Mouse (Mus musculus) retina, embryonic 14.5 days (tissue): Measurements from ENCODE around the gene Aldh3b2.

ENCODE experiments used
- DNase-seq: peaks from one replicate; pipeline ENCODE4 v3.0.0-alpha.2; 2015; ENCODE audit warnings: low spot score

Aldh3b2 gene

GRCm38 (mm10) chr19:4013066-4013465, 40.9 kb downstream of the Aldh3b2 start:
- no peak for DNase-seq

DNA sequence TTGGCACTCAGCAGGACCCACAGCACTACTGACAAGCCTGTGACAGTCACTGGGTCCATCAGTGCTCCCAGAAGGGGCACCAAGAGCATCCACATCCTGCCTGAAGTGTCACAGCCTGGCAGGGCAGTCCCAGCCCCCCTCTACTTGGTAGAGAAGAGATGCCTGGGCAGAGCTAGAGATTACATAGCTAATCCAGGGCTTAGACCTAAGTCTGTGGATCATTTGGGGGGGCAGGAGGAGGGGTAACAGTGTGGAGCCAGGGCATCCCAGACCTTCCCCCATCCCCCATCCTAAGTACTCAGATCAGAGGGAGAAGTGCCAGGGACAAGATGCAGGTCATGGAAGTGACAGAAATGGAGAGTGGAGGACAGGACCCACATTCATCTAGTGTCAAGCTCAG, 42.7 kb downstream of the Aldh3b2 start:
- no peak for DNase-seq

- DNase-seq: no peak
Measured at GRCm38 (mm10) chr19:4015635-4016034, 43.5 kb downstream of the Aldh3b2 start.

DNA sequence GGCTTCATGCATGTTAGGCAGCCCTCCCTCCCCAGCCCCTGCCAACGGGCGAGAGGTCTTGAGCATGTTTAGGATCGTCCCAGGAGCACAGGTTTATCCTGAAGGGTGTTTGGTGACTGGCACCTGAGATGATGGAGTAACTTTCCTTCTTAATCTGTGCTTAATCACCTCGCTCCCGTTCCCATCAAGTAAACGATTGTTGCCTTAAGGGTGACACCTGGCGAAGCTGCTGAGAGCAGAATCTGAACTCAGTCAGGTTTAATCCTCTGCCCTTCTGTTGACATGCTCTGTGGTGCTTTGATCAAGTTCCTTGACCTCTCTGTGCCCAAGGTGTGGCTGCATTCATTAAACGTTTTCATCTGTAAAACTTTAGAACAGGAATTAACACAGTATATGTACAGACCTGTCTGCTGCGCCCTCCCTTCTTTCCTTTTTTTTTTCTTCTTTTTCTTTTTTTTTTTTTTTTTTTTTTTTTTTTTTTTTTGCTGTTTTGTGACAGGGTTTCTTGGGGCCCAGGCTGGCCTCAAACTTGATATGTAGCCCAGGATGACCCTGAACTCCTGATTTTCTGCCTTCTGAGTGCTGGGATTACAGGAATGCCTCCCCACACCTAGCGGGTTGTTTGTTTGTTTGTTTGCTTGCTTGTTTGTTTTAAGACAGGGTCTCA, 45.9 kb downstream of the Aldh3b2 start:
- DNase-seq: no peak

GRCm38 (mm10) chr19:4018743-4019583, 46.8 kb downstream of the Aldh3b2 start:
- DNase-seq: peak; percentile 86

DNA sequence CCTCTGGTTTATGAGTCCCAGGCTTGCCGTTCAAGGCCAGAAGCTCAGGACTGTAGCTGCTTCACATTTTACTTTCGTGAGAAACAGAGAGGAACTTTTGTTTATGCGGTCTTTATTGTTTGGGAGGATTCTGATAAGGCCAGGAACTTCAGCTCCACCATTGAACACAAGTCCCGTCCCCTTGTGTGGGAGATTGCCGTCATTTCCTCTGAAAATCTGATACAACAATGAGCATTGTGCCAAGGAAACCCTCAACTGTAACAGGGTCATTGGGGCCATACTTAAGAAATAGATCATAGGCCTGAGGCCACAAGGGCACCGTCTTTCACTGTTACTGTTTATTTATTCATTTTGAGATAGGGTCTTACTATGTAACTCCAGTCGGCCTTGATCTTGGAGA, 51.1 kb downstream of the Aldh3b2 start:
- DNase-seq: no peak

- no peak for DNase-seq
Measured at GRCm38 (mm10) chr19:4027576-4027975, 55.4 kb downstream of the Aldh3b2 start.
